Mouse (Mus musculus): ENCODE results near the gene Mpig6b.

The Mpig6b gene

GRCm38 (mm10) chr17:35016791-35017705 lies 48.9 kb downstream of the Mpig6b start:
- no peak for DNase-seq (ENCODE audit: low read depth)

GRCm38 (mm10) chr17:35016376-35016775 lies 49.6 kb downstream of the Mpig6b start, which contains the start of gene Vwa7:
Gene Vwa7 (plus strand): TSS chr17:35016579.
- DNase-seq (ENCODE audit: low read depth): no peak

- no peak for DNase-seq (ENCODE audit: low read depth)
Measured at GRCm38 (mm10) chr17:35015296-35015695, 50.7 kb downstream of the Mpig6b start.

GRCm38 (mm10) chr17:35013221-35013620 lies 52.8 kb downstream of the Mpig6b start:
- DNase-seq (ENCODE audit: low read depth): no peak

All from naive thymus-derived CD4-positive, alpha-beta T cell, adult 2 months (primary cell).